Mouse (Mus musculus) naive thymus-derived CD4-positive, alpha-beta T cell, adult 2 months (primary cell): ENCODE measurements around the gene Dmd.

ENCODE experiments used
- DNase-seq: peaks from one replicate; pipeline ENCODE4 v3.0.0-alpha.2; 2011; ENCODE audit warnings: low read depth

Dmd gene

GRCm38 (mm10) chrX:84435608-84436007 is 1486.9 kb downstream of the Dmd start:
- no peak for DNase-seq

GRCm38 (mm10) chrX:84436556-84436955 is 1487.9 kb downstream of the Dmd start:
- DNase-seq: no peak

GRCm38 (mm10) chrX:84442996-84443395 is 1494.3 kb downstream of the Dmd start:
- DNase-seq: no peak

GRCm38 (mm10) chrX:84443985-84444384 is 1495.3 kb downstream of the Dmd start:
- no peak for DNase-seq

- no peak for DNase-seq
Measured at GRCm38 (mm10) chrX:84444638-84445037, 1496.0 kb downstream of the Dmd start.

- DNase-seq: peak; percentile 31
Measured at GRCm38 (mm10) chrX:84454473-84454872, 1505.8 kb downstream of the Dmd start.

GRCm38 (mm10) chrX:84514650-84515366 is 1566.1 kb downstream of the Dmd start:
- no peak for DNase-seq

GRCm38 (mm10) chrX:84551995-84552394 is 1603.3 kb downstream of the Dmd start:
- DNase-seq: no peak

GRCm38 (mm10) chrX:84553441-84553840 is 1604.8 kb downstream of the Dmd start:
- DNase-seq: no peak

- DNase-seq: no peak
Measured at GRCm38 (mm10) chrX:84598476-84598875, 1649.8 kb downstream of the Dmd start.

GRCm38 (mm10) chrX:84640446-84640845 is 1691.8 kb downstream of the Dmd start:
- DNase-seq: no peak

- no peak for DNase-seq
Measured at GRCm38 (mm10) chrX:84747683-84748082, 1799.0 kb downstream of the Dmd start.

GRCm38 (mm10) chrX:84860012-84860647 is 1911.5 kb downstream of the Dmd start:
- DNase-seq: no peak

- DNase-seq: no peak
Measured at GRCm38 (mm10) chrX:84873090-84873489, 1924.4 kb downstream of the Dmd start.

GRCm38 (mm10) chrX:84878125-84878524 is 1929.5 kb downstream of the Dmd start:
- DNase-seq: no peak

GRCm38 (mm10) chrX:84932715-84933473 is 1984.2 kb downstream of the Dmd start:
- no peak for DNase-seq

- no peak for DNase-seq
Measured at GRCm38 (mm10) chrX:84960557-84960956, 2011.9 kb downstream of the Dmd start.

- DNase-seq: no peak
Measured at GRCm38 (mm10) chrX:84960972-84961371, 2012.3 kb downstream of the Dmd start.

GRCm38 (mm10) chrX:85008304-85008703 is 2059.6 kb downstream of the Dmd start:
- no peak for DNase-seq

- DNase-seq: no peak
Measured at GRCm38 (mm10) chrX:85041466-85042058, 2092.9 kb downstream of the Dmd start.

GRCm38 (mm10) chrX:85046631-85047030 is 2098.0 kb downstream of the Dmd start:
- DNase-seq: no peak
